Mouse (Mus musculus) intestine, embryonic 15.5 days (tissue): Measurements from ENCODE around the gene Rhobtb3. TPM values are rescaled to one million over a fixed set of nuclear protein-coding genes. Genes with fewer than 3 reads are reported as not detected.
A peak's percentile ranks its signal among the peaks of the same experiment; 100 is the strongest.

Source experiments
- ATAC-seq: fragments of 200-750 bp; cut with Nextera tagmentation; 2 replicates; pipeline ENCODE4 v1.8.0; 2017; ENCODE audit warnings: moderate TSS enrichment, moderate library complexity
- H3K27ac ChIP-seq: fragments of 300-500 bp; sonication (generic); 2 replicates; pipeline ENCODE4 v1.5.1; 2015; ENCODE audit warnings: mild to moderate bottlenecking, inconsistent platforms
- H3K27me3 ChIP-seq: fragments of 300-500 bp; sonication (generic); replicated peaks from 2 replicates; pipeline ENCODE4 v1.6.1; 2015; ENCODE audit warnings: inconsistent platforms
- H3K36me3 ChIP-seq: fragments of 300-500 bp; sonication (generic); 2 replicates; pipeline ENCODE4 v1.6.1; 2015; ENCODE audit warnings: inconsistent platforms
- H3K4me1 ChIP-seq: fragments of 300-500 bp; sonication (generic); replicated peaks from 2 replicates; pipeline ENCODE4 v1.6.1; 2015; ENCODE audit warnings: inconsistent platforms
- H3K4me2 ChIP-seq: fragments of 300-500 bp; sonication (generic); replicated peaks from 2 replicates; pipeline ENCODE4 v1.6.1; 2015; ENCODE audit warnings: mild to moderate bottlenecking, inconsistent platforms
- H3K4me3 ChIP-seq: fragments of 300-500 bp; sonication (generic); replicated peaks from 2 replicates; pipeline ENCODE4 v1.5.1; 2015; ENCODE audit warnings: inconsistent platforms
- H3K9ac ChIP-seq: fragments of 300-500 bp; sonication (generic); 2 replicates; pipeline ENCODE4 v1.6.1; 2015; ENCODE audit warnings: inconsistent platforms
- H3K9me3 ChIP-seq: fragments of 300-500 bp; sonication (generic); 2 replicates; pipeline ENCODE4 v1.6.1; 2016; ENCODE audit warnings: inconsistent platforms
- WGBS: fragments of 180-500 bp; shearing (Covaris S2); methylation state at CpG from one replicate; pipeline ENCODE4 v1.1.7; 2015; 5-methylcytosine and 5-hydroxymethylcytosine counted together
- polyA plus RNA-seq: library from polyadenylated mRNA; unstranded; fragments of >200 nt; fragmentation: Nextera tagmentation; extraction: Ambion mirVana; gene quantifications from 2 replicates; pipeline ENCODE4 v1.2.1, GENCODE M21; 2015

Gene Rhobtb3
- 28.0 and 31.1 TPM in 2 replicates for polyA plus RNA-seq

- no peaks in the 10 kb centered on the region for H3K9me3 ChIP-seq
- under 1% methylated on average over 93 of the region's 110 CpGs for WGBS
Measured at GRCm38 (mm10) chr13:75943189-75944043, at the start of gene Rhobtb3. Gene Rhobtb3 (minus strand): TSS chr13:75943925.

DNA sequence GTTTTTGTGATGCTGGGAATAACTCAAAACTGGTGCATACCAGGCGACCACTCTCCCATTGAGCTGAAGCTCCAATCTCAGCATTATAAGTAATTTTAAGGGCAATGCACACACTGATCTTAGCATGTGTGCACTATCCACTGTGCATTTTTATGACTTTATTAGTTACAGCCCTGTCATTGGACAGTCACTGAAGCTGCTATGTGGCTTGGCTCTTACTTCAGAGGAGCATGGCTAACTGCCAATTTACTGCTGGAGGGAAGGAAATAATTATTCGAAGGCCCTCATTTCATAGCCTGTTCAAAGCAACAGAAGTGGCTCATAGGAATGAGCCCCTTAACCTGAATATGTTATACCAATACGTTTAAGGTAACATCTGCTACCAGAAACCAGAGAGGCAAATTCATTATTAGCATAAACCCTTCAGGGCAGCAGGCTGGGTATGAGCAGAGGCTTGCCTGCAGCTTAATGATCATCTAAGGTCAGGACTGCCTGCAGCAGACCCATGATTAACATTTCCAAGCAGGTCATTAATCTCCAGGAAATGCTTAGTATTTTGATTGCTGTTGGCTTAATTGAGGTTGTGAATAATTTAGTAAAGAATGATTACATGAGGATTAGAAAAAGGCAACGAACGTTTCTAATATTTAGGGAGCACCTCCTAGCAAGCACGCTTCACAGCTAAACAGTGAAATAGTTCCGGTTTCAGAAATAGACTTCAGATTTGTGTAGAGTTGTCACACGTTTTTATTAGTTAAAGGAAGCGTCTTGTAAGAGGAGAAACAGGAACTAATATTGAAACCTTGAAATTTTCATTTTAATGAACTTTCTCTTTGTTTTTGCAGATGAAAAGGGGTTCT lies 48.7 kb upstream of the Rhobtb3 start:
- H3K4me2 ChIP-seq, result no peak overlapping the region
- H3K9me3 ChIP-seq, result no peaks in the 10 kb centered on the region
- 51% methylated on average over 9 of the region's 9 CpGs for WGBS
- no peaks in the 10 kb centered on the region for H3K27me3 ChIP-seq
- no peak overlapping the region for H3K27ac ChIP-seq
- no peak overlapping the region for H3K4me3 ChIP-seq
- no peak overlapping the region for H3K9ac ChIP-seq
- H3K36me3 ChIP-seq, result no peaks in the 10 kb centered on the region
- no peaks in the 10 kb centered on the region for H3K4me1 ChIP-seq
- ATAC-seq, result peak; percentile 61

More at GRCm38 (mm10) chr13:75943189-75944043, at the start of gene Rhobtb3:
- Histone ChIP-seq H3K36me3 (0 out of 2 replicates have a peak, but pooled peaks cover 3% of the 10 kb centered on the region), H3K9ac (peak within 1 kb of the TSS; percentile 91), H3K27me3 (no peaks in the 10 kb centered on the region), H3K4me1 (0 out of 2 replicates have a peak, but pooled peaks cover 13% of the 10 kb centered on the region), H3K4me3 (peak within 1 kb of the TSS; percentile 84), H3K4me2 (peak within 1 kb of the TSS; percentile 65), H3K27ac (peak within 1 kb of the TSS; percentile 99)
- ATAC-seq, result peak; percentile 88

DNA sequence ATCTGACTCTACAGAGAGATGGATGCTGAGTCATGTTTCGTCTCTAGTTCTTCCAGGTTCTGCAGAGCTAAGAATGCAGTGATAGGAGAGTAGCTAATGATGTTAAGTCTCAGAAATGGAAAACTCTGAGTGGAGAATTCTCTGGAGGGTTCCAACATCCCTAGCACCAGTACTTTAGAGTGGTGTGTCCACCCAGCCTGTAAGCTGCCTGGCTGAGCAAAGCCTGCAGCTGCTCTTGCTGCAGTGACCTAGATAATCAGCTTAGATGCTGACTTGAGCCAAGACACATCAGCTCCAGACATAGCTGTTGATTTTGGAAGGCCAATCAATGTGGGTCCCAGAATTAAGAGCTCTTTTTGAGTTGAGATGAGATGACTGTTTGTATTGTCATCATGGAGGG lies 44.4 kb upstream of the Rhobtb3 start:
- H3K36me3 ChIP-seq, result no peaks in the 10 kb centered on the region
- ATAC-seq, result no peak
- WGBS, result 93% methylated on average over 1 of the region's 1 CpGs
- H3K4me1 ChIP-seq, result no peaks in the 10 kb centered on the region
- no peaks in the 10 kb centered on the region for H3K27me3 ChIP-seq
- H3K4me2 ChIP-seq, result no peak overlapping the region
- no peak overlapping the region for H3K4me3 ChIP-seq
- H3K27ac ChIP-seq, result no peak overlapping the region
- no peaks in the 10 kb centered on the region for H3K9me3 ChIP-seq
- H3K9ac ChIP-seq, result no peak overlapping the region

GRCm38 (mm10) chr13:75981901-75982300 lies 38.2 kb upstream of the Rhobtb3 start:
- no peak overlapping the region for H3K4me2 ChIP-seq
- no peaks in the 10 kb centered on the region for H3K27me3 ChIP-seq
- no peaks in the 10 kb centered on the region for H3K36me3 ChIP-seq
- no peak overlapping the region for H3K9ac ChIP-seq
- no peak overlapping the region for H3K27ac ChIP-seq
- no peaks in the 10 kb centered on the region for H3K4me1 ChIP-seq
- no peak for ATAC-seq
- H3K4me3 ChIP-seq, result no peak overlapping the region
- no peaks in the 10 kb centered on the region for H3K9me3 ChIP-seq

DNA sequence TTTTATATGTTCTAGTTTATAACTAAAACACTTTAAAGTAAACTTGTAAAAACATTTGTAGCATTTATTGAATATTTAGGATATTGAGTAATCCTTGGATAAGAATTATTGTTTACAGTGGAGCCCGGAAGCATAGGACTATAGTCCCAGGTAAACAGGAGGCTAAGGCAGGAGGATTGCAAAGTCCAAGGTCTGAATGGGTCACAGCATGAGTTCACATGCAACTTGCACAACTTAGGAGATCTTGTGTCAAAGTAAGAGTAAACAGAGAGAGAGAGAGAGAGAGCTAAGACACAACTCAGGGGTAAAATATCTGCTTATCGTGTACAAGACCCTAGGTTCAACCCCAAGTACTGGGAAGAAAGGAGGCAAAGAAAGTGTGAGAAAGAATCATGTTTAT lies 32.9 kb upstream of the Rhobtb3 start:
- no peaks in the 10 kb centered on the region for H3K36me3 ChIP-seq
- no peak overlapping the region for H3K4me3 ChIP-seq
- H3K27me3 ChIP-seq, result no peaks in the 10 kb centered on the region
- 0 out of 2 replicates have a peak, but pooled peaks have one; percentile 45 for ATAC-seq
- no peaks in the 10 kb centered on the region for H3K9me3 ChIP-seq
- no peak overlapping the region for H3K9ac ChIP-seq
- H3K4me2 ChIP-seq, result no peak overlapping the region
- whole genome bisulfite sequencing, result 63% methylated on average over 2 of the region's 2 CpGs
- H3K27ac ChIP-seq, result no peak overlapping the region
- no peaks in the 10 kb centered on the region for H3K4me1 ChIP-seq

- Histone ChIP-seq H3K9me3 (no peaks in the 10 kb centered on the region), H3K9ac (no peak overlapping the region), H3K27ac (no peak overlapping the region), H3K4me3 (no peak overlapping the region), H3K36me3 (no peaks in the 10 kb centered on the region), H3K4me2 (no peak overlapping the region), H3K27me3 (no peaks in the 10 kb centered on the region), H3K4me1 (no peaks in the 10 kb centered on the region)
- no peak for ATAC-seq
- 75% methylated on average over 2 of the region's 2 CpGs for WGBS
Measured at GRCm38 (mm10) chr13:75976218-75976617, 32.5 kb upstream of the Rhobtb3 start.

DNA sequence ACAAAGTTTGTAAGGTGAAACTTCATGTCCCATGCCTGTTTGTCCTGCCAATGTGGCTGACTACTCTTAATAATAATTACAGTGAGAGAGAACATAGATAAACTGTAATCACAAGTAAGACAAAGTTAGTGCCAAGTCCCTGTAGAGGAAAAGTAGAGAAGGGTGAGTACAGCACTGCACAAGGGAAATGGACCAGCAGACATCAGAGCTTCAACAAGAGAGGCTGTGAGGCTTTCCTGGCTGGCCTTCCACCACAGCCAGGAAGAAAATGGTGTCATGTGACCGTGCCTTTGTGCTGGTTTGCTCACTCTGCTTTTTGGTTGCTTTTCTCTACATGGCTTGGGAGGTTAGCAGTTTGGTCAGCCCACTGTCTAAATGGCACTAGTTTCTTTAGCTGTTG lies 31.9 kb upstream of the Rhobtb3 start:
- H3K4me1 ChIP-seq, result no peaks in the 10 kb centered on the region
- WGBS, result 79% methylated on average over 1 of the region's 1 CpGs

DNA sequence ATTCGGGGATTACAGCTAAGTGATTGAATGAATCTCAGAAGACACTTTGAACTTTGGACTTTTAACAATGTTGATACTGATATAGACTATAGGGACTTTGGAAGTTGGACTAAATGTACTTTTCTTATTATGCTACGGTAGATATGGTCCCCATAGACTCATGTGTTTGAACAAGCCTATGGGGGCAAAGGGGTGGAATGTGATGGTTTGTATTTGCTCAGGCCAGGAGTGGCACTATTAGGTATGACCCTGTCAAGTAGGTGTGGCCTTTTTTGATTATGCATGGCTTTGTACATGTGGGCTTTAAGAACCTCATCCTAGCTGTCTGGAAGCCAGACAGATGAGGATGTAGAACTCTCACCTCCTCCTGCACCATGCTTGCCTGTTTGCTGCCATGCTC lies 30.8 kb upstream of the Rhobtb3 start:
- no peaks in the 10 kb centered on the region for H3K4me1 ChIP-seq
- ATAC-seq, result peak; percentile 86
- H3K9me3 ChIP-seq, result no peaks in the 10 kb centered on the region
- no peak overlapping the region for H3K27ac ChIP-seq
- H3K36me3 ChIP-seq, result no peaks in the 10 kb centered on the region
- no peak overlapping the region for H3K4me2 ChIP-seq
- no peak overlapping the region for H3K4me3 ChIP-seq
- H3K27me3 ChIP-seq, result no peaks in the 10 kb centered on the region
- 61% methylated on average over 2 of the region's 2 CpGs for WGBS
- H3K9ac ChIP-seq, result no peak overlapping the region

More for the DNA sequence above, 31.9 kb upstream of the Rhobtb3 start:
- no peak overlapping the region for H3K27ac ChIP-seq
- no peaks in the 10 kb centered on the region for H3K27me3 ChIP-seq
- H3K9ac ChIP-seq, result no peak overlapping the region
- no peak overlapping the region for H3K4me3 ChIP-seq
- H3K4me2 ChIP-seq, result no peak overlapping the region
- H3K9me3 ChIP-seq, result no peaks in the 10 kb centered on the region
- ATAC-seq, result no peak
- H3K36me3 ChIP-seq, result no peaks in the 10 kb centered on the region

- Histone ChIP-seq H3K9me3 (no peaks in the 10 kb centered on the region), H3K4me2 (no peak within 1 kb of the TSS), H3K27ac (no peak within 1 kb of the TSS), H3K36me3 (no peaks in the 10 kb centered on the region), H3K27me3 (no peaks in the 10 kb centered on the region), H3K4me3 (no peak within 1 kb of the TSS), H3K9ac (no peak within 1 kb of the TSS), H3K4me1 (no peaks in the 10 kb centered on the region)
- 90% methylated on average over 1 of the region's 1 CpGs for WGBS
- no peak for ATAC-seq
Measured at GRCm38 (mm10) chr13:75966850-75967249, 23.1 kb upstream of the Rhobtb3 start, which contains the start of gene Spata9. Gene Spata9 (plus strand): TSS chr13:75967150.

- Histone ChIP-seq H3K4me1 (no peaks in the 10 kb centered on the region), H3K36me3 (no peaks in the 10 kb centered on the region), H3K27ac (no peak overlapping the region), H3K27me3 (no peaks in the 10 kb centered on the region), H3K9me3 (no peaks in the 10 kb centered on the region), H3K4me3 (no peak overlapping the region), H3K9ac (no peak overlapping the region), H3K4me2 (no peak overlapping the region)
- ATAC-seq, result no peak
Measured at GRCm38 (mm10) chr13:75955357-75955992, 11.8 kb upstream of the Rhobtb3 start.

- Histone ChIP-seq H3K36me3 (no peaks in the 10 kb centered on the region), H3K27ac (no peak overlapping the region), H3K9me3 (no peaks in the 10 kb centered on the region), H3K9ac (no peak overlapping the region), H3K4me3 (no peak overlapping the region), H3K4me1 (no peaks in the 10 kb centered on the region), H3K27me3 (no peaks in the 10 kb centered on the region), H3K4me2 (no peak overlapping the region)
- peak; percentile 39; the same call in 1 of the 2 replicates for ATAC-seq
- 47% methylated on average over 1 of the region's 1 CpGs for WGBS
Measured at GRCm38 (mm10) chr13:75950295-75950694, 6.6 kb upstream of the Rhobtb3 start.
